Mouse (Mus musculus): ENCODE results near the gene Osgepl1. TPM values are rescaled to one million over a fixed set of nuclear protein-coding genes. Genes with fewer than 3 reads are reported as not detected.

The Osgepl1 gene
- total and polyA plus RNA-seq, 2 experiments from 2014 or later = 13.5 to 18.6 TPM

DNA sequence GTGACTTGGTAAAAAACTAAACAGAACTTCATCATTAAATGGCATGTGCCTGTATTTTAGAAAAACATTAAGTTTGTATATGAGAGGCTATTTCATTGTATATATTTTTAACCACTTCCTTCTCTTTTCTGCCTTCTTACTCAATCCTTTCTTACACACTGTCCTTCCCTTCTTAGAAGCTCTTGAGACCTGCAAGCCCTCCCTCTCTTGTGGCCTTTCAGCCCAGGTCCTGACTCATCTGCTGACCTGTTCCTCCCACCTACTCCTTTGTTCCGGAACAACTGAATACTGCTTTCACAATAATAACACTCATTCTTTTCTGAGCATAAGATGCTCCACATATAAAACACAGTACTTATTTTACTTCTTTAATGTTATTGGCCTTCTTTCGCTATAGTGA, 27.6 kb downstream of the Osgepl1 start:
- no peak overlapping the region for H3K27ac ChIP-seq (ENCODE audit: low read depth, low read length)
- no peaks in the 10 kb centered on the region for H3K27me3 ChIP-seq (ENCODE audit: insufficient read depth, low read length)
- no peak for TF ChIP-seq CTCF (IDR thresholded peaks at IDR 0.05; ENCODE audit: low read depth)
- H3K4me2 ChIP-seq (ENCODE audit: low read depth) = no peak overlapping the region
- ATAC-seq (no peak), DNase-seq (no peak)
- no peaks in the 10 kb centered on the region for H3K4me1 ChIP-seq (ENCODE audit: insufficient read depth)
- H3K4me3 ChIP-seq (ENCODE audit: low read depth, low read length) = no peak overlapping the region
- no peak overlapping the region for H3K9ac ChIP-seq
- H3K36me3 ChIP-seq (ENCODE audit: insufficient read depth) = peaks cover 40% of the 10 kb centered on the region
- WGBS = 94% methylated on average over 2 of the region's 2 CpGs
- peaks cover 17% of the 10 kb centered on the region; the same call in 1 of the 2 replicates for H3K9me3 ChIP-seq (ENCODE audit: low read length)

DNA sequence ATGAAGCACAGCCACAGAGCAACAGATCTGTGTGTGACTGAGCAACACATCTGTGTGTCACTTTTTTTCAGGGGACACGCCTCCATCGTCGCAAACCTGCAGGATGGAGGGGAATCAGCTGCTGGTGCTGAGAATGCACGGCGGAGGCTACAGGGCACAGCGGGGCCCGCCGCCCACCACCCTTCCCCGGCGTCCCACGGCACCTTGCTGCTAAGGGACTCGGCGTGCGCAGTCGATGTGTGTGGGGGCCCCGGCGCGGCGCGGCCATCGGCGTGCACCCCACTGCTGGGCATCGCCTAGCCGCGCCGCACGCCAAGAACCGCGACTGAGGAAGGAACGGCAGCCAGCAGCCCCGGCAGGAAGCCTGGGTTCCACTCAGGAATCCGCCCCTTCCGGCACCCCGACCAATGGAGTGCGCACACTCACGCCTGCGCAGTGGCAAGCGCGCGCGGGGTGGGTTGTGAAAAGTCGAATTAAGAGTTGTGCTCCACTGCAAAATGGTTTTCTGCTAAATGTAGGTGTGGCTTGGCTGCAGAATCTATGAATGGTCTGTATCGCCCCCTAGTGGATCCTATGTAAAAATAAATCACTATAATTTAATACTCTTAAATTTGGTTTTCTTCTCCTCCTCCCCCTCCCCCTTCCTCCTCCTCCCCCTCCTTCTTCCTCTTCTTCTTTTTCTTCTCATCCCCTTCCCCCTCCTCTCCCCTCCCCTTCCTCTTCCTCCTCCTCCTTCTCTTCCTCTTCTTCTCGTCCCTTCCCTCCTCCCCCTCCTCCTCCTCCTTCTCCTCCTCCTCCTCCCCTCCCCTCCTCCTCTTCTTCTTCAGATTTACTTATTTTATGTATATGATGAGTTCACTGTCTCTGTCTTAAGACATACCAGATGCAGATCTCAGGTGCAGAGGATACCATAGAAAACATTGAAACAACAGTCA, 39.2 kb downstream of the Osgepl1 start, which contains the start of the genes Asdurf, Gm28551 and Asnsd1:
Gene Asdurf, minus strand, starts transcription at position 293 of the 935 bp plus-strand sequence.
Gene Gm28551, minus strand, starts transcription at position 341 of the 935 bp plus-strand sequence.
Gene Asnsd1, minus strand, starts transcription at position 426 of the 935 bp plus-strand sequence.
- peak; percentile 99 for DNase-seq
- Histone ChIP-seq H3K27ac (ENCODE audit: low read depth, low read length) (peak within 1 kb of the TSS; percentile 90), H3K4me2 (ENCODE audit: low read depth) (peak within 1 kb of the TSS; percentile 53), H3K9ac (peak within 1 kb of the TSS; percentile 91), H3K36me3 (ENCODE audit: insufficient read depth) (peaks cover 13% of the 10 kb centered on the region), H3K27me3 (ENCODE audit: insufficient read depth, low read length) (no peaks in the 10 kb centered on the region), H3K9me3 (ENCODE audit: low read length) (no peaks in the 10 kb centered on the region), H3K4me1 (ENCODE audit: insufficient read depth) (peaks cover 6% of the 10 kb centered on the region; the same call in 1 of the 2 replicates), H3K4me3 (ENCODE audit: low read depth, low read length) (peak within 1 kb of the TSS; percentile 90)
- peak; percentile 71 for TF ChIP-seq CTCF (IDR thresholded peaks at IDR 0.05; ENCODE audit: low read depth)
- peak; percentile 100 for ATAC-seq
- under 1% methylated on average over 44 of the region's 44 CpGs for WGBS

DNA sequence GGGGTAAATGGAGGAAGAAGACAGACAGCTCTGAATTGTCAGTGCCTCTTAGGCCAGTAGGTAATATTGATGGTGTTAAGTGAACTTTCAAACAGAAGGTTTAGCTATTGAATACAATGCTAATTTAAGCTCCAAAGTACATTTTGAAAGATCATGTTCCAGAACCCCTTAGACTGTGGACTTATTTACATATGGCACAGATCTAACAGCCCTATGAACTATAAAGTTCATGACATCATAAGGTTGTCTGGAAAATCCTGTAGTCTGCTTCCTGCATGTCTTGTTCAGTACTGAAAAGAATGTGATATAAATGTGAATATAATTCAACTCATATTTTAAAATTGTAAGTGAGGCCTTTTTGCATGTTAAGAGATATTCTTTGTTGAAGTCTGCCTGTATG, 45.6 kb downstream of the Osgepl1 start:
- TF ChIP-seq CTCF (IDR thresholded peaks at IDR 0.05; ENCODE audit: low read depth) = no peak
- H3K36me3 ChIP-seq (ENCODE audit: insufficient read depth) = no peaks in the 10 kb centered on the region
- H3K4me2 ChIP-seq (ENCODE audit: low read depth) = no peak overlapping the region
- H3K4me3 ChIP-seq (ENCODE audit: low read depth, low read length) = no peak overlapping the region
- no peaks in the 10 kb centered on the region for H3K9me3 ChIP-seq (ENCODE audit: low read length)
- DNase-seq (no peak), ATAC-seq (no peak)
- no peaks in the 10 kb centered on the region for H3K4me1 ChIP-seq (ENCODE audit: insufficient read depth)
- H3K27ac ChIP-seq (ENCODE audit: low read depth, low read length) = no peak overlapping the region
- no peaks in the 10 kb centered on the region for H3K27me3 ChIP-seq (ENCODE audit: insufficient read depth, low read length)
- no peak overlapping the region for H3K9ac ChIP-seq

Other genes starting within 250 kb of the Osgepl1 start
- gene 1700019A02Rik, start 126.0 kb upstream of the Osgepl1 start, total RNA-seq (2014; rRNA removed) = not detected in 2 replicates
- not detected in 2 replicates for gene 1700019A02Rik, start 126.0 kb upstream of the Osgepl1 start, polyA plus RNA-seq (2015; fragmentation: Nextera tagmentation; extraction: Ambion mirVana)
- 8.2 and 13.2 TPM in 2 replicates for gene Pms1, start 16.6 kb upstream of the Osgepl1 start, total RNA-seq (2014; rRNA removed)
- gene Pms1, start 16.6 kb upstream of the Osgepl1 start, polyA plus RNA-seq (2015; fragmentation: Nextera tagmentation; extraction: Ambion mirVana) = 4.3 and 5.8 TPM in 2 replicates
- gene Ormdl1, start 16.5 kb upstream of the Osgepl1 start, total RNA-seq (2014; rRNA removed) = 34.2 and 42.3 TPM in 2 replicates
- gene Ormdl1, start 16.5 kb upstream of the Osgepl1 start, polyA plus RNA-seq (2015; fragmentation: Nextera tagmentation; extraction: Ambion mirVana) = 33.8 and 38.1 TPM in 2 replicates
- gene Gm28778, start 16.5 kb upstream of the Osgepl1 start, total RNA-seq (2014; rRNA removed) = not detected in 2 replicates
- not detected in 2 replicates for gene Gm28778, start 16.5 kb upstream of the Osgepl1 start, polyA plus RNA-seq (2015; fragmentation: Nextera tagmentation; extraction: Ambion mirVana)
- gene Asdurf, start 39.0 kb downstream of the Osgepl1 start, total RNA-seq (2014; rRNA removed) = not detected in 2 replicates
- 5.9 and 14.1 TPM in 2 replicates for gene Asdurf, start 39.0 kb downstream of the Osgepl1 start, polyA plus RNA-seq (2015; fragmentation: Nextera tagmentation; extraction: Ambion mirVana)
- gene Gm28551, start 39.0 kb downstream of the Osgepl1 start, total RNA-seq (2014; rRNA removed) = 1.00 and 1.5 TPM in 2 replicates
- 1.5 and 2.1 TPM in 2 replicates for gene Gm28551, start 39.0 kb downstream of the Osgepl1 start, polyA plus RNA-seq (2015; fragmentation: Nextera tagmentation; extraction: Ambion mirVana)
- 43.8 and 46.0 TPM in 2 replicates for gene Asnsd1, start 39.1 kb downstream of the Osgepl1 start, total RNA-seq (2014; rRNA removed)
- gene Asnsd1, start 39.1 kb downstream of the Osgepl1 start, polyA plus RNA-seq (2015; fragmentation: Nextera tagmentation; extraction: Ambion mirVana) = 50.9 and 51.0 TPM in 2 replicates